Mouse (Mus musculus): ENCODE measurements around the gene Nfyc. TPM values are rescaled to one million over a fixed set of nuclear protein-coding genes. Genes with fewer than 3 reads are reported as not detected.

The Nfyc gene
- 111 and 117 TPM in 2 replicates for polyA plus RNA-seq (2016; fragmentation: Nextera tagmentation; extraction: Ambion mirVana)

DNA sequence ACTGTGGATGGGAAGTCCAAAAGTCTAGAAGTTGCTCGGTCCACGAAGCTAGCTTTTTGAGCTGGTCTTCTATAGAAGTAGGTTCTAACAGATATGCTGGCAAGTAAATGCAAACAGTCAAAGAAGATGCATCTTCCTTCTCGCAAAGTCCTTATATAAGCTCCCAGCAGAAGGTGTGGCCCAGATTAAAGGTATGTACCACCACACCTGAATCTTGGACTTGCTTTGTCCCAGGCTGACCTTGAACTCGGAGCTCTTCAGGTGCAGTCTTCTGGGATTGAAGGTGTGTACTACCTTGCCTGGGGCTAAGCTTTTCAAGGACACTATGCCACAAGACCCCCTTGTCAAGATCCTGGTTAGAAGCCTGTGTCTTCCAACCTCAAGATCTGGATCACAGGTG is at the start of gene Nfyc:
Nfyc (minus strand) TSS at position 101 of the 400 bp plus-strand sequence.
- WGBS, result 83% methylated on average over 4 of the region's 4 CpGs

DNA sequence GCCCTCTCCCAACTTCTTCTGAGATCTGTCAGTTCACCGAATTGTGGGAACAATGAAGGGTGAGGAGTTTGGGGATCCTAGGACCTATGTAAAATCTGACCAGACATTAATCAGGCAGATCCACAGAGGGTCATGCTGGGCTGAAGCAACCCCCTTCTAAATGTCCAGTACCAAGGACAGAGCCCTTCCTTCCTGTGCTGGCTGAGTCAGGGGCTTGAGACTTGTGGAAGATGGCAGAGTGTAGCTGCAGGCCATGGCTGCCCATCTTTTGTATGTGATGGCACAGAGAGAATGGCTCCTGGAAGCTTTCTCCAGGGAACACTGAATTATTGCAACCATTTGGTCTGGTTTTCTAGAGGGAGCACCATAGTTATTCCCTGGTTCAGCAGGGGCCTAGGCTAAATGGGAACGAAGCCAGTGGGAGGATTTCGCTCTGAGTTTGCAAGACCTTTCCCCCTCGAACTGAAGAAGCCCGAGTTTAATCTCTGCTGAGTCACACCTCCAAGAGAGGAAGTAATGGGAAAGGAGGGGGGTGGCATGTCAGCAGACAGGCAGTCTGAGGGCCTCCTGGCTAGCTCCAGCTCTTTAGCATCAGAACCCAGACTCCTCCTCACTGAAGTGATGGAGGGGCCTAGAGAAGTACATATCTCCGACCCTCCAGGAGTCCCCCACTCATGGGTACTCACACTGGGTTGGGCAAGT is 49.5 kb upstream of the Nfyc start:
- H3K27me3 ChIP-seq (ENCODE audit: insufficient read depth, poor library complexity, severe bottlenecking), result peaks cover 7% of the 10 kb centered on the region; the same call in 1 of the 2 replicates
- no peaks in the 10 kb centered on the region for H3K36me3 ChIP-seq
- H3K4me3 ChIP-seq, result no peak overlapping the region
- peaks cover 30% of the 10 kb centered on the region for H3K4me1 ChIP-seq
- no peak for DNase-seq (ENCODE audit: low spot score)
- WGBS, result 39% methylated on average over 6 of the region's 6 CpGs
- H3K9me3 ChIP-seq, result no peaks in the 10 kb centered on the region
- no peak overlapping the region for H3K27ac ChIP-seq

More for the DNA sequence above, at the start of gene Nfyc:
- Histone ChIP-seq H3K27me3 (ENCODE audit: insufficient read depth, poor library complexity, severe bottlenecking) (peaks cover 5% of the 10 kb centered on the region; the same call in 1 of the 2 replicates), H3K9me3 (no peaks in the 10 kb centered on the region), H3K27ac (no peak within 1 kb of the TSS), H3K4me1 (no peaks in the 10 kb centered on the region), H3K36me3 (no peaks in the 10 kb centered on the region), H3K4me3 (no peak within 1 kb of the TSS)
- no peak for DNase-seq (ENCODE audit: low spot score)

DNA sequence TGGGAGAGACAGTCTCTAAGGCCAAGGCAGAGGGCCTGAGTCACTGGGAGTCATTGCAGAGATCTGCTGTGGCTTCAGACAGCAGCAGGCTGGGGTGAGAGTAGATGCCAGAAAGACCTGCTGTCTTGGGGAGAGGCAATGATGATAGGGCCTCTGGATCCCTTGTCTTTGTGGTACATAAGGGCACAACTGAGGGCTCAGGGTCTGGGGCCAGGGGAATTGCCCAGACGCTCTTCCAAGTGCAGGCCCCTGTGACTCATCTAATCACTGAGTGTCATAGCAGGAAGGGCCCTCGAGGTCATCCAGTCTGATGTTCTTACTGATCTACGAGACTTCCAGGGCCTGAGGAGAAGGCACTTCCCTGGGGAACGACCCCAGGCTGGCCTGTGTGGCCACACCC is 48.0 kb upstream of the Nfyc start:
- peaks cover 21% of the 10 kb centered on the region for H3K4me1 ChIP-seq
- H3K4me3 ChIP-seq, result no peak overlapping the region
- WGBS, result 30% methylated on average over 4 of the region's 4 CpGs
- DNase-seq (ENCODE audit: low spot score), result no peak
- no peaks in the 10 kb centered on the region for H3K9me3 ChIP-seq
- peaks cover 7% of the 10 kb centered on the region; the same call in 1 of the 2 replicates for H3K27me3 ChIP-seq (ENCODE audit: insufficient read depth, poor library complexity, severe bottlenecking)
- no peaks in the 10 kb centered on the region for H3K36me3 ChIP-seq
- no peak overlapping the region for H3K27ac ChIP-seq

DNA sequence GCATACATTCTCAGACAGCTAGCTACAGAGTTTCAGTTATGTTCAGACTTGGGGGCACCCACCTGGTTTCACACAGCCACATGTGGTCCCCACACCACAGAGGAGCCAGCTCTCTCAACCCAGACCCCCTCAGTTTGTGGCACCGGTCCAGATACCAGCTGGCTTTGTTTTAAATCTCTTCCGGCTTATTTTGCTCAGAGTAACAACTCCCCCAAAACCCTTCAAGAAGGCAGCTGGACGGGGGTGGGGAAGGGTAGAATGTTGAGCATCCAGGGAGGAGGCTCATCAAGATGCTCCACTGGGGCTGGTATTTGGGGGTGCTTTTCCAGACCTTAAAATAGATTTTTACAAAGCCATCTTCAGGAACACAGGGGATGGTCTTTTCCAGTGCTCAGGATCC is 47.4 kb upstream of the Nfyc start:
- DNase-seq (ENCODE audit: low spot score), result no peak
- Histone ChIP-seq H3K27ac (no peak overlapping the region), H3K27me3 (ENCODE audit: insufficient read depth, poor library complexity, severe bottlenecking) (peaks cover 7% of the 10 kb centered on the region; the same call in 1 of the 2 replicates), H3K9me3 (no peaks in the 10 kb centered on the region), H3K36me3 (no peaks in the 10 kb centered on the region), H3K4me3 (no peak overlapping the region), H3K4me1 (peaks cover 21% of the 10 kb centered on the region)
- 73% methylated on average over 3 of the region's 3 CpGs for WGBS

DNA sequence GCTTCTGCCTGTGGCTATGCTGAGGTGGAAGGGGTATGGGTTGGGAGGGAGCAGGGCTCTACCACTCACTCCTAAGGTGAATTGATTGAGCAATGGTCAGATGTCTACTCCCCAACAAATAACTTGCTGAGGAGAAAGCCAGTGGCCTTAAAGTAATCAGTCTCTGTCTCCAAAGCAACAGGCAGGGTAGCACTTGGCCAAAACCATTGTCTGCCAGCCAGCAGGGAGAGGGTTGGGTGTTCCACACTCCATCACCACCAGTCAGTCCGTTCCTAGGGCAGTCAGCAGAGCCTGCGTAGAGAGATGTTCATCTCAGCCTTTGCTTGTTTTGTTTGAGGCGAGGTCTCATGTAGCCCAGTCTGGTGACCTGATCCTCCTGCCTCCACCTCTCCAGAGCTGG is 44.6 kb upstream of the Nfyc start:
- 68% methylated on average over 3 of the region's 3 CpGs for WGBS
- peaks cover 6% of the 10 kb centered on the region for H3K4me1 ChIP-seq
- H3K27ac ChIP-seq, result no peak overlapping the region
- H3K27me3 ChIP-seq (ENCODE audit: insufficient read depth, poor library complexity, severe bottlenecking), result no peaks in the 10 kb centered on the region
- H3K9me3 ChIP-seq, result no peaks in the 10 kb centered on the region
- no peak overlapping the region for H3K4me3 ChIP-seq
- no peaks in the 10 kb centered on the region for H3K36me3 ChIP-seq
- no peak for DNase-seq (ENCODE audit: low spot score)

DNA sequence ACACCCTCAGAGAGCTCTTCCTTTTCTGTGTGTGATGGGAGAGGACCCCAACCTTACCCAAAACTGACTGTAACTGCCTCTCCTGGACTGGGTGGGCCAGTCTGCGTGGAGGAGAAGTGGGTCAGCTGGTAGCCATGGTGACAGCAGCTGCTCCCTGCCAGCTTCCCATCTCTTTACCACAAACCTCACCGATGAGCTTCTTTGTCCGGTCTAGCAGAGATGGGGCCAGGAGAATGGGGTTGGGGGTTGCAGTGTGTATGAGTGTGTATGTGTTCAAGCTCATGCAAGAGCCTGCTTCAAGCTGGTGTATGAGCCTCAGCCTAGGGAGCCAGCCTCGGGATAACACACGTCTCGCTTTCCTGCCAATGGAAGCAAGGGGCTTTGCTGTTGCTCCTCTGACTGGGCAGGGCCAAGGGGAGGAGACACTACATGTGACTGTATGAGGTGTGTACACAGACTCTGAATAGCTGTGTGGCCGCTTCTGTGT is 38.9 kb upstream of the Nfyc start:
- no peaks in the 10 kb centered on the region for H3K9me3 ChIP-seq
- no peaks in the 10 kb centered on the region for H3K36me3 ChIP-seq
- WGBS, result 68% methylated on average over 7 of the region's 7 CpGs
- peaks cover 6% of the 10 kb centered on the region; the same call in 1 of the 2 replicates for H3K27me3 ChIP-seq (ENCODE audit: insufficient read depth, poor library complexity, severe bottlenecking)
- H3K4me1 ChIP-seq, result no peaks in the 10 kb centered on the region
- no peak overlapping the region for H3K27ac ChIP-seq
- DNase-seq (ENCODE audit: low spot score), result no peak
- no peak overlapping the region for H3K4me3 ChIP-seq

DNA sequence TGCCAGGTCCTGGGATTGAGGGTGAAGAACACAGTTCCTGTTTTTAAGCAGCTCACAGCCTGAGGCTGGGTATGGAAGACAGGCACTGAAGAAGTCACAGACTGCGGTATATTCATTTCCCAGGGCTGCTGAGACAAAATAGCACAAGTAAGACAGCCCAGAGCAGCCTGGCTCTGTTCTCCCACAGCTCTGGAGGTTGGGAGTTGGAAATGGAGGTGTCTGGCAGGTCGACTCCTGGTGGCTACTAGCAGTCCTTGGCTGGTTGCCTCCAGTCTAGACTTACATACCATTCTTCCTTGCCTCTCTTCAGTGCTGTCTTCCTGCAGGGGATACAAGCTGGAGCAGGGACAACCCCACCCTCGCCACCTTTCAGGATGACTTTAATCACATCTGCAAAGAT is 37.6 kb upstream of the Nfyc start:
- no peak overlapping the region for H3K4me3 ChIP-seq
- H3K4me1 ChIP-seq, result no peaks in the 10 kb centered on the region
- peaks cover 6% of the 10 kb centered on the region; the same call in 1 of the 2 replicates for H3K27me3 ChIP-seq (ENCODE audit: insufficient read depth, poor library complexity, severe bottlenecking)
- H3K9me3 ChIP-seq, result no peaks in the 10 kb centered on the region
- H3K36me3 ChIP-seq, result no peaks in the 10 kb centered on the region
- DNase-seq (ENCODE audit: low spot score), result no peak
- no peak overlapping the region for H3K27ac ChIP-seq
- 64% methylated on average over 3 of the region's 3 CpGs for WGBS

DNA sequence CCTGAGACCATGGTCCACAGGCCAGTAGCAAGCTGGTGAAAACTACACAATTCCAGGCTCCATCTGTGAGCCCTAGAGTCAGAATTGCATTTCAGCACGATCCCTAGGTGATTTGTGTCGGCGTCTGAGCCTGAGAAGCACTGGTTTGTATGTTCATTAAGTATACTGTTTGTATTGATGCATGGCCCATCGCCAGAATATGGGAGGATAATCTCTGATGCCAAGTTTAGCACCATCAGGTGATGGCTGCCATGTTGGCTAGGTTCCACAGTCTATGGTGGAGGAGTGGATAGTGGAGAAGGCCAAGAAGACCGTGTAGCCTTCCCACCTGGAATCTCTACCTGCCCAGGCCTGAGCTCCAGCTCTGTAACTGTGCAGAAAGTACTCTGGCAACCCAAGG is 36.9 kb upstream of the Nfyc start:
- Histone ChIP-seq H3K27me3 (ENCODE audit: insufficient read depth, poor library complexity, severe bottlenecking) (peaks cover 6% of the 10 kb centered on the region; the same call in 1 of the 2 replicates), H3K36me3 (no peaks in the 10 kb centered on the region), H3K9me3 (no peaks in the 10 kb centered on the region), H3K27ac (no peak overlapping the region), H3K4me1 (no peaks in the 10 kb centered on the region), H3K4me3 (no peak overlapping the region)
- 79% methylated on average over 5 of the region's 5 CpGs for WGBS
- DNase-seq (ENCODE audit: low spot score), result no peak

DNA sequence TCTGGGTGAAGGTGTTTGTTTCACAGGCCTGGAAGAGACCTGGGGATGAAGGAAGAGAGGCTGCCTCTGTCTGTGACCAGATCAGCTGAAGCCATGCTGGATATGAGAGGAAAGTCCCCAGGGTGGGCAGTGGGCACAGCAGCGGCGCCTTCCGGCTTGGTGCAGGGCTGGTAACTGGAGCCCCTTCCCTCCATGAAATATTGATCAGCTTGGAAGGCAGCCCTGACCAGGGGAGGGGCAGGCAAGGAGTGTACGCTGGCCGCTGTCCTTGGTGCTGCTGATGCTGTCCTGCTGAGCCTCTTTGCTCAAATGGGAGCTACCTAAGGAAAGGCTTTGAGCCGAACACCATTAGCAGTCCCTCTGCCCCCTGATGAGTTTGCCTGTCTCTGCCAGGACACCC is 34.8 kb upstream of the Nfyc start:
- no peaks in the 10 kb centered on the region for H3K9me3 ChIP-seq
- H3K4me1 ChIP-seq, result peaks cover 3% of the 10 kb centered on the region
- no peak overlapping the region for H3K4me3 ChIP-seq
- peak; percentile 84 for DNase-seq (ENCODE audit: low spot score)
- no peaks in the 10 kb centered on the region for H3K36me3 ChIP-seq
- peaks cover 6% of the 10 kb centered on the region; the same call in 1 of the 2 replicates for H3K27me3 ChIP-seq (ENCODE audit: insufficient read depth, poor library complexity, severe bottlenecking)
- no peak overlapping the region for H3K27ac ChIP-seq
- WGBS, result 10% methylated on average over 6 of the region's 6 CpGs

DNA sequence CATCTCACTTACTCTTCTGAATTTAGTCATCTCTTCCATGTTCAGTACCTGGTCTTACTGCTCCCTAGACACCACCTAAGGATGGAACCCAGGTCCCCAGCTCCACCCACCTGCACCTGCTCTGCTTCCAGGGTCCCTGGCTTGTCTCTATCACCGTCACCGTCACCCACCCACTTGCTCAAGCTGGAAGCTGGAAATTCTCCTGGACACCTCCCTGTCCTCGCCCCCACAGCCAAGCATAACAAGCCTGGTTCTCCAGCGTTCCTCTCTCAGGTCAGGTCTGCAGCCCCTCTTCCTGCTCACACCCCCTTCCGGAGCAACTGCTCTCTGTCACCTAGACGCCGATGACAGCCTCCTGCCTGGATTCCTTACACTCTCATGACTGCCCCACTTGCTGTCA is 28.5 kb upstream of the Nfyc start:
- WGBS, result 18% methylated on average over 7 of the region's 7 CpGs
- Histone ChIP-seq H3K36me3 (no peaks in the 10 kb centered on the region), H3K4me3 (peak overlapping the region; percentile 29; the same call in 1 of the 2 replicates), H3K27ac (peak overlapping the region; percentile 29; the same call in 1 of the 2 replicates), H3K4me1 (peaks cover 60% of the 10 kb centered on the region), H3K9me3 (no peaks in the 10 kb centered on the region), H3K27me3 (ENCODE audit: insufficient read depth, poor library complexity, severe bottlenecking) (peaks cover 36% of the 10 kb centered on the region)
- peak; percentile 89 for DNase-seq (ENCODE audit: low spot score)

DNA sequence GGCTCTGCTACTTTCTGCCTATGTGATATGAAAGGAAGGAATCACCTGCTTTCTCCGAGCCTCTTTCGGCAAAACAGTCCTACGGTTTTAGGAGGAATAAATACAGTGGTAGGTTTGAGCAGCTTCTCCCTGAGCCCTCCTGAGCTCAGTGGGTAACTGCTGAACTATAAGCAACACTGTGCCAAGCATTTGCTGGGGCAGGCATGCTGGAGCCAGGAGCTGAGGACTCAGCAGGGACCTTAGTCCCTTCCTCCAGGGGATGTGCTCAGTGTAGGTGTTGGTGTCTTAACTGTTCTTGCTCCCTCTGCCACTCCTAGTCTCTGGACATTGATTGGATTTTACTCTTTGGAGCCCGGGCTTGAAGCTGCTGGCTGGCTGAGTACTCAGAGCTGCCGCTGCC is 25.0 kb upstream of the Nfyc start:
- 36% methylated on average over 5 of the region's 5 CpGs for WGBS
- peaks cover 68% of the 10 kb centered on the region for H3K27me3 ChIP-seq (ENCODE audit: insufficient read depth, poor library complexity, severe bottlenecking)
- no peaks in the 10 kb centered on the region for H3K36me3 ChIP-seq
- peak overlapping the region; percentile 0; the same call in 1 of the 2 replicates for H3K4me3 ChIP-seq
- DNase-seq (ENCODE audit: low spot score), result no peak
- H3K27ac ChIP-seq, result no peak overlapping the region
- peaks cover 61% of the 10 kb centered on the region for H3K4me1 ChIP-seq
- no peaks in the 10 kb centered on the region for H3K9me3 ChIP-seq

DNA sequence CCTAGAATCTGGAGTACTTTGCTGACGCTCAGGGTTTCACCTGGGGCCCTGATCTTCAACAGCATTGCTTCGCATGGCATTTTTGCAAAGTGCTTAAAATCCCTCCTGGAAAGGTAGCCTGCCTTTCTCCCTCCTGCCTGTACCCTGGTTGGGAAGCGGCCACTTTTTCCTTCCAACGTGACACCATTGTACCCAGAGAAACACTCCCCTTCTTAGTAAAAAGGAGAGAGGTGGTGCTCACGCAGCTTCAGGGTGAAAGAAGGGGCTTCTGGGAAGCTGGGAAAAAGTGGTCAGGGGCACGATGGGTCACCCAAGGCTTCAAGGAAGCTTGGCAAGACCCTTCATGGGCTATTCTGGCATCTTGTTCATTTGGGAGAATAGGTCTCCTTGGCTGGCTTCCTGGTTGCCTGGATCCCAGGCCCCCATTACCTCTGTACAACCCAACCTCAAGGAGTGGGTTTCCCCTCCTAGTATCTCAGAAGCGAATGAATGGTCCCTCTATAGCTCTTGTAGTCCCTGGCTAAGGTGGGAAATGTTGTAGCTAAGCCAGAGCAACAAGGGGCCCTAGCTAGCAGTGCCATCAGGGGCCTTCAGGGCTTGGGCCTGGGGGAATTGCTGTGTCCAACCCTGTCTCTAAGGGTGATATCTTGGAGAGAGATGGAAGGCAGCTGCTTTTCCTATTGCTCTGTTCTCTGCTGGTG is 24.1 kb upstream of the Nfyc start:
- Histone ChIP-seq H3K27ac (no peak overlapping the region), H3K27me3 (ENCODE audit: insufficient read depth, poor library complexity, severe bottlenecking) (peaks cover 69% of the 10 kb centered on the region)
- 17% methylated on average over 7 of the region's 7 CpGs for WGBS

More for the DNA sequence above, 24.1 kb upstream of the Nfyc start:
- no peak for DNase-seq (ENCODE audit: low spot score)
- no peaks in the 10 kb centered on the region for H3K9me3 ChIP-seq
- H3K4me1 ChIP-seq, result peaks cover 53% of the 10 kb centered on the region
- H3K4me3 ChIP-seq, result peak overlapping the region; percentile 85
- H3K36me3 ChIP-seq, result no peaks in the 10 kb centered on the region

All from heart, embryonic 10.5 days (tissue).